Mouse (Mus musculus) spleen, adult 2 months (tissue): ENCODE measurements around the gene Cbfb.

Experiments
- CTCF ChIP-seq: fragments of 200-500 bp; IDR thresholded peaks from 2 replicates; pipeline ENCODE4 v1.5.1; 2011; ENCODE audit warnings: mild to moderate bottlenecking, inconsistent platforms; ENCODE audit not compliant: insufficient read depth, insufficient read length, insufficient replicate concordance; ENCODE audit errors: extremely low read depth
- POLR2A ChIP-seq: fragments of 200-500 bp; IDR thresholded peaks from 2 replicates; pipeline ENCODE4 v1.6.1; 2011; ENCODE audit warnings: low read depth, low read length, inconsistent platforms

- no peak for TF ChIP-seq CTCF
- TF ChIP-seq POLR2A, result no peak
Observed at GRCm38 (mm10) chr8:105165191-105165590, 5.3 kb upstream of the Cbfb start.
